Mouse (Mus musculus): Measurements from ENCODE around the gene Rassf6. TPM values are rescaled to one million over a fixed set of nuclear protein-coding genes. Genes with fewer than 3 reads are reported as not detected.

Gene Rassf6
- total and polyA plus RNA-seq, 2 experiments from 2014 or later: 2.0 to 2.5 TPM

GRCm38 (mm10) chr5:90564161-90564560 lies 76.3 kb downstream of the Rassf6 start:
- no peaks in the 10 kb centered on the region for H3K4me1 ChIP-seq (ENCODE audit: insufficient read depth, low read length)
- no peak overlapping the region for H3K4me3 ChIP-seq (ENCODE audit: low read depth, low read length)
- H3K36me3 ChIP-seq (ENCODE audit: insufficient read depth, low read length): no peaks in the 10 kb centered on the region
- H3K9me3 ChIP-seq (ENCODE audit: low read length): no peaks in the 10 kb centered on the region
- ATAC-seq (ENCODE audit: low FRiP score): no peak
- H3K27ac ChIP-seq (ENCODE audit: low read depth, low read length): no peak overlapping the region
- no peak overlapping the region for H3K9ac ChIP-seq (replicated peaks; ENCODE audit: low read length, poor library complexity, severe bottlenecking)
- no peak overlapping the region for H3K4me2 ChIP-seq (ENCODE audit: low read depth, low read length, poor library complexity, severe bottlenecking)
- no peaks in the 10 kb centered on the region for H3K27me3 ChIP-seq (ENCODE audit: insufficient read depth, low read length)
- DNase-seq (ENCODE audit: low spot score): no peak
- 87% methylated on average over 4 of the region's 4 CpGs for WGBS
- TF ChIP-seq CTCF (IDR thresholded peaks at IDR 0.05): no peak

- Histone ChIP-seq H3K36me3 (ENCODE audit: insufficient read depth, low read length) (no peaks in the 10 kb centered on the region), H3K27ac (ENCODE audit: low read depth, low read length) (no peak overlapping the region), H3K27me3 (ENCODE audit: insufficient read depth, low read length) (no peaks in the 10 kb centered on the region), H3K4me2 (ENCODE audit: low read depth, low read length, poor library complexity, severe bottlenecking) (no peak overlapping the region), H3K4me1 (ENCODE audit: insufficient read depth, low read length) (no peaks in the 10 kb centered on the region), H3K9me3 (ENCODE audit: low read length) (no peaks in the 10 kb centered on the region), H3K9ac (replicated peaks; ENCODE audit: low read length, poor library complexity, severe bottlenecking) (no peak overlapping the region), H3K4me3 (ENCODE audit: low read depth, low read length) (no peak overlapping the region)
- TF ChIP-seq CTCF (IDR thresholded peaks at IDR 0.05): no peak
- WGBS: 87% methylated on average over 4 of the region's 4 CpGs
- no peak for DNase-seq (ENCODE audit: low spot score)
- no peak for ATAC-seq (ENCODE audit: low FRiP score)
Measured at GRCm38 (mm10) chr5:90562880-90563279, 77.6 kb downstream of the Rassf6 start.

GRCm38 (mm10) chr5:90561721-90562275 lies 78.7 kb downstream of the Rassf6 start:
- Histone ChIP-seq H3K4me1 (ENCODE audit: insufficient read depth, low read length) (no peaks in the 10 kb centered on the region), H3K4me2 (ENCODE audit: low read depth, low read length, poor library complexity, severe bottlenecking) (no peak overlapping the region), H3K9me3 (ENCODE audit: low read length) (no peaks in the 10 kb centered on the region), H3K4me3 (ENCODE audit: low read depth, low read length) (no peak overlapping the region), H3K36me3 (ENCODE audit: insufficient read depth, low read length) (no peaks in the 10 kb centered on the region), H3K27me3 (ENCODE audit: insufficient read depth, low read length) (no peaks in the 10 kb centered on the region), H3K9ac (replicated peaks; ENCODE audit: low read length, poor library complexity, severe bottlenecking) (no peak overlapping the region), H3K27ac (ENCODE audit: low read depth, low read length) (no peak overlapping the region)
- 94% methylated on average over 11 of the region's 11 CpGs for WGBS
- no peak for DNase-seq (ENCODE audit: low spot score)
- TF ChIP-seq CTCF (IDR thresholded peaks at IDR 0.05): no peak
- ATAC-seq (ENCODE audit: low FRiP score): no peak

- Histone ChIP-seq H3K9ac (replicated peaks; ENCODE audit: low read length, poor library complexity, severe bottlenecking) (no peak within 1 kb of the TSS), H3K9me3 (ENCODE audit: low read length) (no peaks in the 10 kb centered on the region), H3K27me3 (ENCODE audit: insufficient read depth, low read length) (no peaks in the 10 kb centered on the region), H3K4me1 (ENCODE audit: insufficient read depth, low read length) (no peaks in the 10 kb centered on the region), H3K36me3 (ENCODE audit: insufficient read depth, low read length) (no peaks in the 10 kb centered on the region), H3K27ac (ENCODE audit: low read depth, low read length) (no peak within 1 kb of the TSS), H3K4me3 (ENCODE audit: low read depth, low read length) (no peak within 1 kb of the TSS), H3K4me2 (ENCODE audit: low read depth, low read length, poor library complexity, severe bottlenecking) (no peak within 1 kb of the TSS)
- DNase-seq (ENCODE audit: low spot score) (no peak), ATAC-seq (ENCODE audit: low FRiP score) (no peak)
- WGBS: 91% methylated on average over 6 of the region's 6 CpGs
- TF ChIP-seq CTCF (IDR thresholded peaks at IDR 0.05): no peak
Measured at GRCm38 (mm10) chr5:90560743-90561142, 79.7 kb downstream of the Rassf6 start, which contains the start of gene 5830473C10Rik. 5830473C10Rik (plus strand) TSS chr5:90561107.

- WGBS: 82% methylated on average over 3 of the region's 3 CpGs
- no peak overlapping the region for H3K9ac ChIP-seq (replicated peaks; ENCODE audit: low read length, poor library complexity, severe bottlenecking)
Measured at GRCm38 (mm10) chr5:90556052-90556451, 84.4 kb downstream of the Rassf6 start.

More at GRCm38 (mm10) chr5:90556052-90556451, 84.4 kb downstream of the Rassf6 start:
- Histone ChIP-seq H3K4me3 (ENCODE audit: low read depth, low read length) (no peak overlapping the region), H3K4me1 (ENCODE audit: insufficient read depth, low read length) (no peaks in the 10 kb centered on the region), H3K36me3 (ENCODE audit: insufficient read depth, low read length) (no peaks in the 10 kb centered on the region), H3K27me3 (ENCODE audit: insufficient read depth, low read length) (no peaks in the 10 kb centered on the region), H3K9me3 (ENCODE audit: low read length) (no peaks in the 10 kb centered on the region), H3K27ac (ENCODE audit: low read depth, low read length) (no peak overlapping the region), H3K4me2 (ENCODE audit: low read depth, low read length, poor library complexity, severe bottlenecking) (no peak overlapping the region)
- no peak for TF ChIP-seq CTCF (IDR thresholded peaks at IDR 0.05)
- ATAC-seq (ENCODE audit: low FRiP score): no peak
- DNase-seq (ENCODE audit: low spot score): no peak

Other genes starting within 250 kb of the Rassf6 start
- gene Alb, start 179.8 kb downstream of the Rassf6 start, total RNA-seq (2014; rRNA removed): 0.11 and 0.61 TPM in 2 replicates
- gene Alb, start 179.8 kb downstream of the Rassf6 start, polyA plus RNA-seq (2015; fragmentation: Nextera tagmentation; extraction: Ambion mirVana): 0.07 TPM in 1 of 2 replicates, not detected in the other
- 0.80 TPM in 1 of 2 replicates, not detected in the other for gene Afp, start 149.9 kb downstream of the Rassf6 start, total RNA-seq (2014; rRNA removed)
- 0.28 and 0.90 TPM in 2 replicates for gene Afp, start 149.9 kb downstream of the Rassf6 start, polyA plus RNA-seq (2015; fragmentation: Nextera tagmentation; extraction: Ambion mirVana)
- gene Afm, start 121.7 kb downstream of the Rassf6 start, total RNA-seq (2014; rRNA removed): not detected in 2 replicates
- gene Afm, start 121.7 kb downstream of the Rassf6 start, polyA plus RNA-seq (2015; fragmentation: Nextera tagmentation; extraction: Ambion mirVana): not detected in 2 replicates
- gene 5830473C10Rik, start 79.5 kb downstream of the Rassf6 start, total RNA-seq (2014; rRNA removed): 0.19 TPM in 1 of 2 replicates, not detected in the other
- 0.19 and 0.32 TPM in 2 replicates for gene 5830473C10Rik, start 79.5 kb downstream of the Rassf6 start, polyA plus RNA-seq (2015; fragmentation: Nextera tagmentation; extraction: Ambion mirVana)
- not detected in 2 replicates for gene Cxcl5, start 118.7 kb upstream of the Rassf6 start, total RNA-seq (2014; rRNA removed)
- gene Cxcl5, start 118.7 kb upstream of the Rassf6 start, polyA plus RNA-seq (2015; fragmentation: Nextera tagmentation; extraction: Ambion mirVana): 0.25 and 0.28 TPM in 2 replicates
- gene Ppbp, start 127.9 kb upstream of the Rassf6 start, total RNA-seq (2014; rRNA removed): 0.28 TPM in 1 of 2 replicates, not detected in the other
- 0.19 and 0.61 TPM in 2 replicates for gene Ppbp, start 127.9 kb upstream of the Rassf6 start, polyA plus RNA-seq (2015; fragmentation: Nextera tagmentation; extraction: Ambion mirVana)
- 32.1 and 33.3 TPM in 2 replicates for gene Pf4, start 131.8 kb upstream of the Rassf6 start, total RNA-seq (2014; rRNA removed)
- gene Pf4, start 131.8 kb upstream of the Rassf6 start, polyA plus RNA-seq (2015; fragmentation: Nextera tagmentation; extraction: Ambion mirVana): 59.6 and 60.6 TPM in 2 replicates
- gene Cxcl3, start 145.4 kb upstream of the Rassf6 start, total RNA-seq (2014; rRNA removed): not detected in 2 replicates
- 0.20 and 0.39 TPM in 2 replicates for gene Cxcl3, start 145.4 kb upstream of the Rassf6 start, polyA plus RNA-seq (2015; fragmentation: Nextera tagmentation; extraction: Ambion mirVana)
- gene Cxcl15, start 153.9 kb upstream of the Rassf6 start, total RNA-seq (2014; rRNA removed): not detected in 2 replicates
- gene Cxcl15, start 153.9 kb upstream of the Rassf6 start, polyA plus RNA-seq (2015; fragmentation: Nextera tagmentation; extraction: Ambion mirVana): not detected in 2 replicates

All from midbrain, postnatal 0 days (tissue).